Mouse (Mus musculus) ES-Bruce4 (cell line): ENCODE measurements around the gene Samsn1.

Source experiments
- EP300 ChIP-seq: IDR thresholded peaks from 2 replicates; pipeline ENCODE4 v1.6.1; 2011; ENCODE audit warnings: low read depth, low read length; ENCODE audit not compliant: insufficient read depth
- POLR2A ChIP-seq: IDR thresholded peaks from one replicate; pipeline ENCODE4 v1.8.1; 2011; ENCODE audit warnings: low read length; ENCODE audit not compliant: insufficient read depth

GRCm38 (mm10) chr16:75887203-75887602 is 134.9 kb downstream of the Samsn1 start:
- TF ChIP-seq POLR2A (no peak), EP300 (no peak)
